ENCODE assay signal across 12 mouse cellular contexts in genomic region chr15:86064850-86065229, GRCm38 (mm10). TPM values are rescaled to one million over a fixed set of nuclear protein-coding genes. Genes with fewer than 3 reads are reported as not detected.
DNase-seq lines count a peak whose midpoint lies in the region; ATAC-seq and TF ChIP-seq lines count a peak whose summit lies in the region.
"Had no signal": no experiment of that assay in that cellular context is flagged by ENCODE, and none has a peak within 500 bp of the region (broad histone marks: within the 10 kb centered on the region; RNA-seq: fewer than 3 reads in every experiment).

No protein-coding gene starts in this region.

- H3ac ChIP-seq in myocyte (ENCODE audit: control insufficient read depth, insufficient read length), result no peak overlapping the region

- in situ Hi-C loops in ES-E14 (cut with MboI; ENCODE audit: low sequenced_read_pairs in 2 of 2, unreplicated experiment in 2 of 2), result no loop called here

- H3K9ac ChIP-seq in ES-E14 (ENCODE audit: insufficient read depth, low read depth, low read length, poor library complexity, severe bottlenecking), result no peak overlapping the region
- H3K9ac ChIP-seq in intestine, embryonic 16.5 days (ENCODE audit: low read depth, low read length), result no peak overlapping the region
- H3K9ac ChIP-seq in lung, postnatal 0 days (replicated peaks; ENCODE audit: low read depth), result no peak overlapping the region
- H3K9ac ChIP-seq: forebrain, postnatal 0 days had no signal

- H3K4me2 ChIP-seq in intestine, embryonic 16.5 days (ENCODE audit: low read depth, low read length), result no peak overlapping the region
- H3K4me2 ChIP-seq in myocyte (ENCODE audit: low read depth), result no peak overlapping the region
- H3K4me2 ChIP-seq in lung, postnatal 0 days (replicated peaks; ENCODE audit: low read depth, low read length), result no peak overlapping the region

- H3K27me3 ChIP-seq in intestine, embryonic 16.5 days (replicated peaks; ENCODE audit: control insufficient read depth, insufficient read depth, low read length), result no peaks in the 10 kb centered on the region
- no peaks in the 10 kb centered on the region for H3K27me3 ChIP-seq in myocyte (ENCODE audit: control insufficient read depth, insufficient read depth, insufficient read length)
- H3K27me3 ChIP-seq in lung, postnatal 0 days (replicated peaks; ENCODE audit: insufficient read depth, low read length), result no peaks in the 10 kb centered on the region

- no peak for TF ChIP-seq EP300 in lung, postnatal 0 days (IDR thresholded peaks at IDR 0.05)

- H3K36me3 ChIP-seq in ES-E14 (ENCODE audit: control insufficient read depth, insufficient read depth, low read length, poor library complexity, severe bottlenecking), result no peaks in the 10 kb centered on the region
- H3K36me3 ChIP-seq in intestine, embryonic 16.5 days (ENCODE audit: control insufficient read depth, insufficient read depth, low read length), result no peaks in the 10 kb centered on the region; the same call in 1 of the 2 replicates
- no peaks in the 10 kb centered on the region for H3K36me3 ChIP-seq in myocyte (ENCODE audit: control insufficient read depth, insufficient read depth)
- H3K36me3 ChIP-seq in lung, postnatal 0 days (ENCODE audit: insufficient read depth, low read length), result no peaks in the 10 kb centered on the region

- H3K9me3 ChIP-seq in ES-E14 (ENCODE audit: control insufficient read depth, insufficient read depth, low read depth, low read length), result no peaks in the 10 kb centered on the region
- H3K9me3 ChIP-seq in intestine, embryonic 16.5 days (ENCODE audit: control insufficient read depth, low read length), result no peaks in the 10 kb centered on the region
- H3K9me3 ChIP-seq in lung, postnatal 0 days (ENCODE audit: low read length), result no peaks in the 10 kb centered on the region

- peaks cover 78% of the 10 kb centered on the region for H3K79me2 ChIP-seq in myocyte (ENCODE audit: control insufficient read depth, insufficient read depth)

- peak; percentile 27 for ATAC-seq in intestine, embryonic 16.5 days
- no peak for ATAC-seq in monocyte, adult 5-6 weeks (replicated peaks; ENCODE audit: insufficient number of reproducible peaks, low FRiP score, low TSS enrichment, poor library complexity, severe bottlenecking)
- ATAC-seq in lung, postnatal 0 days, result no peak
- ATAC-seq: forebrain, postnatal 0 days had no signal

- 76% methylated on average over 3 of the region's 3 CpGs for WGBS in intestine, embryonic 16.5 days
- 78% methylated on average over 3 of the region's 3 CpGs for WGBS in lung, postnatal 0 days

- peak; percentile 85 for DNase-seq in heart, adult 11 months
- no peak for DNase-seq in heart, adult 18-20 months
- no peak for DNase-seq in ES-E14 (ENCODE audit: low read depth, low spot score)
- DNase-seq in lung, postnatal 10 days, result no peak
- no peak for DNase-seq in lung, postnatal 0 days (ENCODE audit: low spot score)
- DNase-seq: adrenal gland, adult 8-10 months; cerebellum, adult 8-10 months; forebrain, postnatal 0 days; lung, postnatal 36 days had no signal

- peaks cover 0 to 8% of the 10 kb centered on the region in 2 experiments; a peak in 1 of 4 replicates for H3K4me1 ChIP-seq in ES-E14 (ENCODE audit: control insufficient read depth in 2 of 2, insufficient read depth in 2 of 2, low read length in 2 of 2, poor library complexity in 1 of 2)
- peaks cover 47% of the 10 kb centered on the region for H3K4me1 ChIP-seq in intestine, embryonic 16.5 days (ENCODE audit: control insufficient read depth, insufficient read depth, low read length)
- peaks cover 23% of the 10 kb centered on the region for H3K4me1 ChIP-seq in lung, postnatal 0 days (ENCODE audit: insufficient read depth, low read depth, low read length)

- TF ChIP-seq POLR2A in myocyte (IDR thresholded peaks at IDR 0.05; ENCODE audit: insufficient read length, low read depth), result no peak

- peak overlapping the region; percentile 33; the same call in 1 of the 2 replicates for H3K27ac ChIP-seq in ES-E14 (ENCODE audit: insufficient read depth, low read depth, low read length, poor library complexity, severe bottlenecking)
- H3K27ac ChIP-seq in intestine, embryonic 16.5 days (ENCODE audit: low read length), result no peak overlapping the region
- H3K27ac ChIP-seq in lung, postnatal 0 days (ENCODE audit: low read length), result no peak overlapping the region

- no peak for TF ChIP-seq CTCF in lung, postnatal 0 days (IDR thresholded peaks at IDR 0.05)

- H3K4me3 ChIP-seq in ES-E14 (ENCODE audit: insufficient read depth in 1 of 2, low read depth in 1 of 2, low read length in 2 of 2, poor library complexity in 1 of 2, severe bottlenecking in 1 of 2) (no peak overlapping the region), myocyte (no peak overlapping the region)
- no peak overlapping the region for H3K4me3 ChIP-seq in intestine, embryonic 16.5 days (ENCODE audit: low read length)
- H3K4me3 ChIP-seq in lung, postnatal 0 days (ENCODE audit: low read depth, low read length), result no peak overlapping the region

TF ChIP-seq in ES-E14, 5 proteins besides CTCF, POLR2A, EP300 and RAD21:
- TF ChIP-seq ZNF384 (IDR thresholded peaks at IDR 0.05; ENCODE audit: low read depth, low read length) (no peak), ZC3H11A (IDR thresholded peaks at IDR 0.05; ENCODE audit: borderline replicate concordance, low read depth, low read length) (no peak), HCFC1 (IDR thresholded peaks at IDR 0.05; ENCODE audit: borderline replicate concordance, insufficient read depth, low read length) (no peak), CHD2 (IDR thresholded peaks at IDR 0.05; ENCODE audit: low read depth, low read length) (no peak), MAFK (IDR thresholded peaks at IDR 0.05; ENCODE audit: insufficient read depth, low read depth, low read length) (no peak)
TF ChIP-seq in ES-E14: peak in this region for 0.

TF ChIP-seq in myocyte, 11 proteins besides CTCF, POLR2A, EP300 and RAD21:
- TF ChIP-seq CEBPB (IDR thresholded peaks at IDR 0.05; ENCODE audit: insufficient read depth, poor library complexity, severe bottlenecking), result no peak
- no peak for TF ChIP-seq MYOD1 (IDR thresholded peaks at IDR 0.05; ENCODE audit: control insufficient read depth in 1 of 3, insufficient read length in 2 of 3, low read depth in 2 of 3)
- TF ChIP-seq E2F4 (IDR thresholded peaks at IDR 0.05; ENCODE audit: insufficient read depth), result no peak
- no peak for TF ChIP-seq REST (IDR thresholded peaks at IDR 0.05; ENCODE audit: insufficient read depth, insufficient read length)
- peak in 2 of 3 experiments; percentile 27 to 59 for TF ChIP-seq MYOG (IDR thresholded peaks at IDR 0.05; ENCODE audit: control insufficient read depth in 1 of 3, insufficient read depth in 1 of 3, insufficient read length in 2 of 3, low read depth in 2 of 3)
- no peak for TF ChIP-seq POLR2AphosphoS2 (IDR thresholded peaks at IDR 0.05; ENCODE audit: insufficient read length, low read depth)
- no peak for TF ChIP-seq TCF3 (IDR thresholded peaks at IDR 0.05; ENCODE audit: insufficient read length, low read depth)

RNA-seq across cellular contexts. Expression of gene Gramd4, which starts 7.3 kb away (rescaled TPM):
- 10 to 100 TPM; 32.6 to 32.7 TPM for total RNA-seq in heart, adult 18-20 months (2021)
- 19.6 and 24.5 TPM in 2 replicates for total RNA-seq in ES-E14 (2012; rRNA removed)
- 9.1 and 9.5 TPM in 2 replicates for polyA plus RNA-seq in intestine, embryonic 16.5 days (2015; fragmentation: Nextera tagmentation; extraction: Ambion mirVana)
- 15.0 TPM for polyA plus RNA-seq in myocyte (2012; fragmentation: generic; extraction: Trizol)
- 112 to 191 TPM (median 137 TPM) in 3 replicates for total RNA-seq in monocyte, adult 5-6 weeks (2017)
- 9.9 and 11.1 TPM in 2 replicates for polyA plus RNA-seq in lung, postnatal 0 days (2015; fragmentation: Nextera tagmentation; extraction: Ambion mirVana)

RNA-seq across cellular contexts. Expression of gene Celsr1, which starts 31.3 kb away (rescaled TPM):
- 1 to 10 TPM; 5.0 to 5.1 TPM for total RNA-seq in heart, adult 18-20 months (2021)
- 12.6 and 40.3 TPM in 2 replicates for total RNA-seq in ES-E14 (2012; rRNA removed)
- polyA plus RNA-seq in intestine, embryonic 16.5 days (2015; fragmentation: Nextera tagmentation; extraction: Ambion mirVana), result 0.51 and 0.70 TPM in 2 replicates
- polyA plus RNA-seq in myocyte (2012; fragmentation: generic; extraction: Trizol), result 0.06 TPM
- 0.11 to 2.1 TPM (median 0.76 TPM) in 3 replicates for total RNA-seq in monocyte, adult 5-6 weeks (2017)
- 2.1 and 2.2 TPM in 2 replicates for polyA plus RNA-seq in lung, postnatal 0 days (2015; fragmentation: Nextera tagmentation; extraction: Ambion mirVana)
